Mouse (Mus musculus) kidney, postnatal 0 days (tissue): ENCODE measurements around the gene 1700023F06Rik. TPM values are rescaled to one million over a fixed set of nuclear protein-coding genes. Genes with fewer than 3 reads are reported as not detected.

Source experiments
- ATAC-seq: fragments of 200-750 bp; cut with Nextera tagmentation; replicated peaks from 2 replicates; pipeline ENCODE4 v1.8.0; 2017; ENCODE audit warnings: low read depth, moderate number of reproducible peaks, moderate TSS enrichment, moderate library complexity; ENCODE audit not compliant: low FRiP score
- DNase-seq: peaks from one replicate; pipeline ENCODE4 v3.0.0-alpha.2; 2016; ENCODE audit warnings: low spot score
- H3K27ac ChIP-seq: fragments of 300-500 bp; sonication (generic); 2 replicates; pipeline ENCODE4 v1.5.1; 2014; ENCODE audit warnings: mild to moderate bottlenecking
- H3K27me3 ChIP-seq: fragments of 300-500 bp; sonication (generic); 2 replicates; pipeline ENCODE4 v1.6.1; 2014; ENCODE audit warnings: low read length, mixed read lengths; ENCODE audit not compliant: insufficient read depth
- H3K36me3 ChIP-seq: fragments of 300-500 bp; sonication (generic); 2 replicates; pipeline ENCODE4 v1.6.1; 2014; ENCODE audit warnings: low read length, mixed read lengths; ENCODE audit not compliant: insufficient read depth
- H3K4me1 ChIP-seq: fragments of 300-500 bp; sonication (generic); replicated peaks from 2 replicates; pipeline ENCODE4 v1.6.1; 2014; ENCODE audit warnings: antibody characterized with exemption, low read length, mixed read lengths; ENCODE audit not compliant: insufficient read depth
- H3K4me2 ChIP-seq: fragments of 300-500 bp; sonication (generic); 2 replicates; pipeline ENCODE4 v1.6.1; 2014; ENCODE audit warnings: mild to moderate bottlenecking, low read length, moderate library complexity, mixed read lengths
- H3K4me3 ChIP-seq: fragments of 300-500 bp; sonication (generic); replicated peaks from 2 replicates; pipeline ENCODE4 v1.5.1; 2014; ENCODE audit warnings: low read depth, low read length
- H3K9ac ChIP-seq: fragments of 300-500 bp; sonication (generic); 2 replicates; pipeline ENCODE4 v1.6.1; 2014; ENCODE audit warnings: low read depth, low read length
- H3K9me3 ChIP-seq: fragments of 300-500 bp; sonication (generic); replicated peaks from 2 replicates; pipeline ENCODE4 v1.6.1; 2016; ENCODE audit warnings: low read length, inconsistent platforms, mixed read lengths
- CTCF ChIP-seq: IDR thresholded peaks from 2 replicates; pipeline ENCODE4 v1.5.1; 2016; ENCODE audit warnings: antibody characterized with exemption, low read depth, mild to moderate bottlenecking, moderate library complexity
- WGBS: fragments of 180-500 bp; shearing (Covaris S2); extraction: QIAGEN DNeasy Blood & Tissue Kit; methylation state at CpG from one replicate; pipeline ENCODE4 v1.1.7; 2014; 5-methylcytosine and 5-hydroxymethylcytosine counted together
- polyA plus RNA-seq: library from polyadenylated mRNA; unstranded; fragments of >200 nt; fragmentation: Nextera tagmentation; extraction: Ambion mirVana; gene quantifications from 2 replicates; pipeline ENCODE4 v1.2.1, GENCODE M21; 2015

1700023F06Rik gene
- polyA plus RNA-seq, 1 experiment from 2014 or later, result 0.37 TPM

- Histone ChIP-seq H3K9ac (no peak overlapping the region), H3K36me3 (no peaks in the 10 kb centered on the region), H3K27me3 (peaks cover 46% of the 10 kb centered on the region), H3K9me3 (no peaks in the 10 kb centered on the region), H3K4me1 (peaks cover 16% of the 10 kb centered on the region), H3K4me3 (no peak overlapping the region), H3K27ac (no peak overlapping the region), H3K4me2 (no peak overlapping the region)
- no peak for TF ChIP-seq CTCF
- 63% methylated on average over 5 of the region's 5 CpGs for WGBS
- ATAC-seq (no peak), DNase-seq (no peak)
Observed at GRCm38 (mm10) chr11:103195656-103196055, 12.7 kb downstream of the 1700023F06Rik start.

- Histone ChIP-seq H3K27me3 (peaks cover 46% of the 10 kb centered on the region), H3K4me2 (no peak overlapping the region), H3K4me1 (peaks cover 16% of the 10 kb centered on the region), H3K9me3 (no peaks in the 10 kb centered on the region), H3K4me3 (no peak overlapping the region), H3K36me3 (no peaks in the 10 kb centered on the region), H3K9ac (no peak overlapping the region), H3K27ac (no peak overlapping the region)
- ATAC-seq, result no peak
- TF ChIP-seq CTCF, result no peak
- no peak for DNase-seq
- WGBS, result 44% methylated on average over 18 of the region's 18 CpGs
Observed at GRCm38 (mm10) chr11:103195236-103195635, 13.1 kb downstream of the 1700023F06Rik start.

GRCm38 (mm10) chr11:103193825-103194168 lies 14.6 kb downstream of the 1700023F06Rik start:
- H3K27ac ChIP-seq, result no peak overlapping the region
- H3K4me3 ChIP-seq, result no peak overlapping the region
- DNase-seq (no peak), ATAC-seq (no peak)
- 47% methylated on average over 9 of the region's 9 CpGs for WGBS
- H3K9ac ChIP-seq, result no peak overlapping the region
- no peaks in the 10 kb centered on the region for H3K36me3 ChIP-seq
- H3K4me2 ChIP-seq, result no peak overlapping the region
- H3K4me1 ChIP-seq, result peaks cover 10% of the 10 kb centered on the region
- H3K9me3 ChIP-seq, result no peaks in the 10 kb centered on the region
- peaks cover 32% of the 10 kb centered on the region for H3K27me3 ChIP-seq
- TF ChIP-seq CTCF, result no peak

GRCm38 (mm10) chr11:103192956-103193824 lies 15.2 kb downstream of the 1700023F06Rik start:
- Histone ChIP-seq H3K4me3 (peak overlapping the region; percentile 13; the same call in 1 of the 2 replicates), H3K27ac (no peak overlapping the region), H3K9me3 (no peaks in the 10 kb centered on the region), H3K4me2 (peak overlapping the region; percentile 54), H3K36me3 (no peaks in the 10 kb centered on the region), H3K27me3 (peaks cover 31% of the 10 kb centered on the region), H3K9ac (no peak overlapping the region), H3K4me1 (peaks cover 8% of the 10 kb centered on the region)
- peak; percentile 30; the same call in 1 of the 2 replicates for ATAC-seq
- whole genome bisulfite sequencing, result 8% methylated on average over 43 of the region's 44 CpGs
- TF ChIP-seq CTCF, result peak; percentile 58
- DNase-seq, result peak; percentile 44

GRCm38 (mm10) chr11:103192230-103192955 lies 16.0 kb downstream of the 1700023F06Rik start:
- Histone ChIP-seq H3K27me3 (peaks cover 23% of the 10 kb centered on the region), H3K4me1 (peaks cover 8% of the 10 kb centered on the region), H3K9ac (no peak overlapping the region), H3K4me2 (peak overlapping the region; percentile 54), H3K4me3 (peak overlapping the region; percentile 13; the same call in 1 of the 2 replicates), H3K9me3 (no peaks in the 10 kb centered on the region), H3K27ac (no peak overlapping the region), H3K36me3 (no peaks in the 10 kb centered on the region)
- 17% methylated on average over 28 of the region's 28 CpGs for WGBS
- ATAC-seq (no peak), DNase-seq (no peak)
- no peak for TF ChIP-seq CTCF

- 36% methylated on average over 2 of the region's 2 CpGs for WGBS
Observed at GRCm38 (mm10) chr11:103184891-103185290, 23.5 kb downstream of the 1700023F06Rik start.

More at GRCm38 (mm10) chr11:103184891-103185290, 23.5 kb downstream of the 1700023F06Rik start:
- Histone ChIP-seq H3K4me1 (no peaks in the 10 kb centered on the region), H3K27me3 (no peaks in the 10 kb centered on the region), H3K9me3 (no peaks in the 10 kb centered on the region), H3K4me3 (no peak overlapping the region), H3K9ac (no peak overlapping the region), H3K27ac (no peak overlapping the region), H3K36me3 (no peaks in the 10 kb centered on the region), H3K4me2 (no peak overlapping the region)
- DNase-seq (peak; percentile 75), ATAC-seq (no peak)
- peak; percentile 85 for TF ChIP-seq CTCF
